Mouse (Mus musculus): ENCODE data around the gene Pcyt1a. TPM values are rescaled to one million over a fixed set of nuclear protein-coding genes. Genes with fewer than 3 reads are reported as not detected.

The Pcyt1a gene
- total RNA-seq (2012; rRNA removed) (32.3 and 36.9 TPM in 2 replicates), polyA plus RNA-seq (2012; ENCODE audit: insufficient read depth in 1 of 2, insufficient read length in 2 of 2, low read depth in 1 of 2, low replicate concordance in 2 of 2, missing spikeins in 1 of 2) (10 to 100 TPM in 1 of 2 experiments, not detected in 1; 53.7 TPM)

DNA sequence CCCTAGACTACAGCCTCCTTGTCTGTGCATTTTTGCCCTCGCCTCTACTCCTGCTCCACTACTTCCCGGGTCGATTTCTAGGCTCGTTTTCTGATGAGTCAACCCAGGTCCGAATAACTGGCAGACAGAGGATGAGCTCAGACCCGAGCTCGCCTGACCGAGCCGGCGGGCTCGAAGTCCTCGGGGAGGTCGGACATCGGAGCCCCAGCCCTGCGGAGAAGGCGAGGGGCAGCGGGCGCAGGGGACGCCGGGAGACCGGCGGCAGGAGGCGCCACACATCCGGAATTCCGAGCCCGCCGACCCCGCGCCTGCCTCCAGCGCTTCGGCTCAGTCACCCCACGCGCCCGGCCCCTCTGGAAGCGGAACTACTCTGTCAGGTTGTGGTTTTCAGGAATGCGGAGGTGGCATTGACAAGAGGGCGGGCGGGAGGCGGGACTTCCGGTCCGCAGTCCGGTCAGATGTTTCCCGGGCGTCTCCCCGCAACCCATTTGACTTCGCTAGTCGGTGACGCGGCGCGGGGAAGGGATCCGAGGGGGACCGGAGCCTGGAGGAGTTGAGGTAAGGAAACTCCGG, at the start of gene Pcyt1a:
Pcyt1a (plus strand) TSS at position 448 of the 573 bp plus-strand sequence.
- Histone ChIP-seq H3K9me3 (replicated peaks; ENCODE audit: insufficient read depth, low read length) (no peaks in the 10 kb centered on the region), H3K27me3 (ENCODE audit: control insufficient read depth in 1 of 2, insufficient read depth in 2 of 2, low read length in 2 of 2) (no peaks in the 10 kb centered on the region), H3K4me1 (ENCODE audit: control insufficient read depth in 1 of 2, insufficient read depth in 2 of 2, low read length in 2 of 2) (peaks cover 12 to 16% of the 10 kb centered on the region in 2 experiments), H3K79me2 (ENCODE audit: control insufficient read depth, insufficient read depth, low read length, poor library complexity) (peaks cover 18% of the 10 kb centered on the region), H3K4me3 (ENCODE audit: control insufficient read depth in 1 of 2, insufficient read depth in 1 of 2, low read depth in 2 of 2, low read length in 2 of 2) (peak within 1 kb of the TSS; percentile 75 to 82), H3K9ac (ENCODE audit: control insufficient read depth, low read depth, low read length, poor library complexity, severe bottlenecking) (peak within 1 kb of the TSS; percentile 91), H3K27ac (ENCODE audit: control insufficient read depth, low read depth, low read length) (peak within 1 kb of the TSS; percentile 85), H3K36me3 (ENCODE audit: control insufficient read depth in 1 of 2, insufficient read depth in 2 of 2, low read length in 2 of 2) (peaks cover 0 to 27% of the 10 kb centered on the region in 2 experiments; a peak in 2 of 4 replicates)
- peak; percentile 97 for DNase-seq (ENCODE audit: low read depth, low spot score)
- TF ChIP-seq EP300 (IDR thresholded peaks at IDR 0.05; ENCODE audit: low read depth in 1 of 2, low read length in 2 of 2) (peak in 1 of 2 experiments; percentile 46; a peak in 2 of 4 replicates), JUND (IDR thresholded peaks at IDR 0.05; ENCODE audit: low read depth, low read length) (no peak), POLR2A (IDR thresholded peaks at IDR 0.05; ENCODE audit: control insufficient read depth in 1 of 2, insufficient read depth in 1 of 2, low read depth in 1 of 2, low read length in 2 of 2, poor library complexity in 1 of 2) (peak; percentile 68 to 85), USF1 (IDR thresholded peaks at IDR 0.05; ENCODE audit: low read depth, low read length) (peak; percentile 72), BHLHE40 (IDR thresholded peaks at IDR 0.05; ENCODE audit: borderline replicate concordance, low read depth, low read length) (peak; percentile 13; the same call in 1 of the 2 replicates), CHD1 (IDR thresholded peaks at IDR 0.05; ENCODE audit: low read depth, low read length) (no peak), HCFC1 (IDR thresholded peaks at IDR 0.05; ENCODE audit: low read depth, low read length) (peak; percentile 86), RAD21 (IDR thresholded peaks at IDR 0.05; ENCODE audit: low read depth, low read length) (no peak), CTCF (IDR thresholded peaks at IDR 0.05 in 2 of 3, conservative IDR thresholded peaks at IDR 0.05 in 1 of 3; ENCODE audit: control insufficient read depth in 1 of 3, insufficient read depth in 1 of 3, low read depth in 2 of 3, low read length in 3 of 3, poor library complexity in 1 of 3, severe bottlenecking in 1 of 3) (peak in 2 of 3 experiments; percentile 9 to 38; a peak in 2 of 6 replicates), MYB (IDR thresholded peaks at IDR 0.05; ENCODE audit: low read depth, low read length) (no peak), TBP (IDR thresholded peaks at IDR 0.05; ENCODE audit: low read depth, low read length) (peak; percentile 89), SMC3 (IDR thresholded peaks at IDR 0.05; ENCODE audit: low read depth, low read length) (no peak), NRF1 (IDR thresholded peaks at IDR 0.05; ENCODE audit: insufficient read depth, low read depth, low read length, poor library complexity, severe bottlenecking) (peak; percentile 40; the same call in 1 of the 2 replicates), MAZ (IDR thresholded peaks at IDR 0.05; ENCODE audit: low read depth, low read length) (no peak; the same call in 1 of the 2 replicates), SIN3A (IDR thresholded peaks at IDR 0.05; ENCODE audit: low read length) (peak; percentile 95), POLR2AphosphoS5 (IDR thresholded peaks at IDR 0.05; ENCODE audit: borderline replicate concordance, low read depth, low read length) (no peak), ZMIZ1 (IDR thresholded peaks at IDR 0.05; ENCODE audit: low read depth, low read length) (peak; percentile 65; the same call in 1 of the 2 replicates), GABPA (IDR thresholded peaks at IDR 0.05; ENCODE audit: low read depth, low read length) (no peak), USF2 (IDR thresholded peaks at IDR 0.05; ENCODE audit: borderline replicate concordance in 1 of 2, insufficient read depth in 1 of 2, low read depth in 1 of 2, low read length in 2 of 2) (no peak), CHD2 (IDR thresholded peaks at IDR 0.05; ENCODE audit: low read length) (no peak), TCF12 (IDR thresholded peaks at IDR 0.05; ENCODE audit: low read depth, low read length) (peak; percentile 84), TAL1 (IDR thresholded peaks at IDR 0.05; ENCODE audit: low read length) (no peak), MAX (IDR thresholded peaks at IDR 0.05; ENCODE audit: low read length) (peak; percentile 86), ZNF384 (IDR thresholded peaks at IDR 0.05; ENCODE audit: low read depth, low read length) (no peak), POLR2AphosphoS2 (IDR thresholded peaks at IDR 0.05; ENCODE audit: low read length) (peak; percentile 60; the same call in 1 of the 2 replicates), RCOR1 (IDR thresholded peaks at IDR 0.05; ENCODE audit: low read depth, low read length) (no peak), GATA1 (IDR thresholded peaks at IDR 0.05; ENCODE audit: low read depth, low read length) (no peak), MXI1 (IDR thresholded peaks at IDR 0.05; ENCODE audit: low read depth, low read length) (peak; percentile 97), MAFK (IDR thresholded peaks at IDR 0.05; ENCODE audit: borderline replicate concordance, low read depth, low read length) (no peak), ZKSCAN1 (IDR thresholded peaks at IDR 0.05; ENCODE audit: low read depth, low read length) (0 out of 2 replicates have a peak, but pooled peaks have one; percentile 7), MEF2A (IDR thresholded peaks at IDR 0.05; ENCODE audit: extremely low read depth, insufficient replicate concordance, low read depth, low read length, poor library complexity, severe bottlenecking) (0 out of 2 replicates have a peak, but pooled peaks have one; percentile 26), MYC (IDR thresholded peaks at IDR 0.05; ENCODE audit: low read depth, low read length) (no peak), KAT2A (conservative IDR thresholded peaks at IDR 0.05; ENCODE audit: low read depth, low read length) (no peak; the same call in 1 of the 2 replicates), ELF1 (IDR thresholded peaks at IDR 0.05; ENCODE audit: low read depth, low read length) (peak; percentile 94), E2F4 (IDR thresholded peaks at IDR 0.05; ENCODE audit: borderline replicate concordance, low read depth, low read length) (no peak), ZC3H11A (IDR thresholded peaks at IDR 0.05; ENCODE audit: low read depth, low read length) (no peak)

Data from MEL (cell line).